Mouse (Mus musculus): ENCODE data around the gene Otos. TPM values are rescaled to one million over a fixed set of nuclear protein-coding genes. Genes with fewer than 3 reads are reported as not detected.

The Otos gene
- polyA plus RNA-seq (2012; rRNA removed) = 0.12 and 0.24 TPM in 2 replicates

GRCm38 (mm10) chr1:92648673-92649072 is at the start of gene Otos:
Gene Otos (minus strand): TSS chr1:92648841.

DNA sequence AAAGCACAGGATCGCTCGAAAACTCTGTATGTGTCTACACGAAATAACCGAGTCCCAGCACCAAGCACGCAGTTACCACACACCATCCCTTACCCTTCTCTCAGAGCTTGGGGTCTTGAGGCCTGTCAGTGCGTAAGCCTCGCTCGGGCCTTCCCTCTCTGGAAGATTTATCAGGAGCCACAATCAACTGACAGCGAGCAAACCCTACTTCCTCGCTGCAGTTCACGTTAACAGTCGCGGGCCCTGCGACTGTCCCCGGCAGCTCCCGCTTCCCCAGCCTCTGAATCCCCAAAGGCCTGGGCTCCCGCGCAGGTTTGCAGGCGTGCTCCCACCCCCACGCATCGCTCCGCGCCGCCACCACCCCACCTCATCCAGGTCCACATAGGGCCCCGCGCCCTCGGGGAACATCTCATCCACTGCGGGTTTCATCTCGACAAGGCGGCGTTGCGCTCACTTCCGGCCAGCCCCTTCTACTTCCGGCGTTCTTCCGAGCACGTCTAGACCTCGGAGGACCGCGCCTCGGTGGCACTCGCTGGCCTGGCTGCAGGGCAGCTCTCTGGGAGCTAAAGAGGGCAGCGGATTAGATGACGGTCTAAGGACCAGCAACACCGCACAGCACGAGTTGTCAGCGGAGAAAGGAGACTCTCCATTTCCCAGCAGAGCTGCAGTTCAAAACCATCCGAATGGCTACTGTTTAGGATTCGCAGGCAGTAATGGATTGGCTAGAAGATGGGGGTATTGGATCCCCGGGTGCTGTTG is 6.9 kb downstream of the Otos start, which contains the start of gene Cops9:
Cops9 (minus strand) TSS at position 472 of the 759 bp plus-strand sequence.

DNA sequence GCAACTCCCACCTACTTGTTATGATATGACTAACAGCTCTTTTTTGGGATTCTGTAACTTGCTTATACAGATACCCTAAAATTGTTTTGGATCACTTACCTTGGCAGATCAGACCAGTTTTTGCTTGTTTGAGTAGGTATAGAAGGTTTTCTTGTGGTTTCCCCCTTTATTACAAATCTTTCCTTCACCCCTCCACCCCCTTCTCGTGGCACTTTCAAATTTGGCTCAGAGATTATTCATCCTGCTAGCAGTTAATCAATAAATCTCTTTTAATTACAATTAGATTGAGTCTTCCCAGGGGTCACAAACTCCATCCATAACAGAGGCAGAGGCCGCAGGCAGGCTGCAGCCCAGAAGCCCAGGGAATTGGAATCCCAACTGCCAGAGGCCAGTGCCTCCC is 31.2 kb downstream of the Otos start, which contains the start of gene Olfr12:
Olfr12 (plus strand) TSS at position 301 of the 400 bp plus-strand sequence.

DNA sequence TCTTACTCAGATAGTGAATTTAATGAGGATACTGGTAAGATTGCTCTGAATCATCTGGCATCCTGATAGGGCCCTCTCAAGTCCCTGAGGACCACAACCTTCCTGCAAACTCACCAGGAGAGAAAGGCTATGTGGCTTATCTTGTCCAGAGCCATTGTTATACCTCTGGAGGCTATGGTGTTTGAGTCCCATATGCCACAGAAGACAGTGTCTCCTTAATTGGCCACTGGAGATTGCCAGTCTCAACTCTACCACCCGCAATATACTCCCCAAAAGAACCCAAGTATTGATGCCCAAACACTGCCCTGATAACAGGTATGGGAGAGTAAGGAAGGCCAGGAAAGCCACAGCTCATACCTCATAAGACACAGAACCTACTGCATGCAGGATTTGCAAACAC is 43.2 kb downstream of the Otos start, which contains the start of gene Olfr1410:
Olfr1410 (plus strand) TSS at position 301 of the 400 bp plus-strand sequence.

Other genes with a start within 250 kb of the Otos start
- gene Ndufa10, start 175.0 kb downstream of the Otos start, polyA plus RNA-seq (2012; rRNA removed) = 57.4 and 60.2 TPM in 2 replicates
- gene Olfr1416, start 163.7 kb downstream of the Otos start, polyA plus RNA-seq (2012; rRNA removed) = not detected in 2 replicates
- gene Olfr1415, start 152.7 kb downstream of the Otos start, polyA plus RNA-seq (2012; rRNA removed) = not detected in 2 replicates
- not detected in 2 replicates for gene Olfr1414, start 130.2 kb downstream of the Otos start, polyA plus RNA-seq (2012; rRNA removed)
- gene Olfr1413, start 77.5 kb downstream of the Otos start, polyA plus RNA-seq (2012; rRNA removed) = not detected in 2 replicates
- not detected in 2 replicates for gene Olfr1412, start 63.1 kb downstream of the Otos start, polyA plus RNA-seq (2012; rRNA removed)
- gene Olfr1411, start 54.4 kb downstream of the Otos start, polyA plus RNA-seq (2012; rRNA removed) = not detected in 2 replicates
- gene Olfr1410, start 43.1 kb downstream of the Otos start, polyA plus RNA-seq (2012; rRNA removed) = not detected in 2 replicates
- not detected in 2 replicates for gene Olfr12, start 31.1 kb downstream of the Otos start, polyA plus RNA-seq (2012; rRNA removed)
- gene Cops9, start 6.9 kb downstream of the Otos start, polyA plus RNA-seq (2012; rRNA removed) = 97.7 and 127 TPM in 2 replicates
- gene Gpc1, start 182.8 kb upstream of the Otos start, polyA plus RNA-seq (2012; rRNA removed) = 1.8 and 2.3 TPM in 2 replicates

Measured in liver, embryonic 18 days (tissue).